Mouse (Mus musculus) cerebellum, postnatal 36 days (tissue): ENCODE data around the gene Wnt5a.

Experiments used
- DNase-seq, 2 experiments: peaks; one replicate each; pipeline ENCODE4 v3.0.0; 2021 to 2022; ENCODE audit warnings: mixed read lengths in 2 of 2

Gene Wnt5a

GRCm38 (mm10) chr14:28504101-28505050, at the start of gene Wnt5a:
TSS of gene Wnt5a (plus strand) at chr14:28504750.
- no peak for DNase-seq

- DNase-seq, result no peak
These were observed 48.0 kb upstream of the Wnt5a start for GRCm38 (mm10) chr14:28456372-28457076.

GRCm38 (mm10) chr14:28457428-28457827, 47.1 kb upstream of the Wnt5a start:
- DNase-seq, result no peak

GRCm38 (mm10) chr14:28467956-28468355, 36.6 kb upstream of the Wnt5a start:
- no peak for DNase-seq

GRCm38 (mm10) chr14:28469696-28470095, 34.9 kb upstream of the Wnt5a start:
- DNase-seq, result no peak

- no peak for DNase-seq
These were observed 34.3 kb upstream of the Wnt5a start for GRCm38 (mm10) chr14:28470212-28470611.

GRCm38 (mm10) chr14:28475012-28475411, 29.5 kb upstream of the Wnt5a start:
- DNase-seq, result no peak

GRCm38 (mm10) chr14:28475421-28475820, 29.1 kb upstream of the Wnt5a start:
- no peak for DNase-seq

GRCm38 (mm10) chr14:28476746-28477145, 27.8 kb upstream of the Wnt5a start:
- DNase-seq, result no peak

GRCm38 (mm10) chr14:28480866-28481265, 23.7 kb upstream of the Wnt5a start:
- no peak for DNase-seq

- no peak for DNase-seq
These were observed 10.7 kb upstream of the Wnt5a start for GRCm38 (mm10) chr14:28493806-28494205.

- no peak for DNase-seq
These were observed 10.3 kb upstream of the Wnt5a start for GRCm38 (mm10) chr14:28494273-28494672.

GRCm38 (mm10) chr14:28501216-28501878, 3.2 kb upstream of the Wnt5a start:
- DNase-seq, result no peak

- no peak for DNase-seq
These were observed 1.3 kb upstream of the Wnt5a start for GRCm38 (mm10) chr14:28503276-28503675.

- DNase-seq, result peak in 1 of 2 experiments; percentile 11
These were observed 568 bp downstream of the Wnt5a start for GRCm38 (mm10) chr14:28505051-28505585.

- DNase-seq, result peak; percentile 17 to 32
These were observed 1.2 kb downstream of the Wnt5a start for GRCm38 (mm10) chr14:28505586-28506375.

GRCm38 (mm10) chr14:28506376-28506831, 1.9 kb downstream of the Wnt5a start:
- DNase-seq, result peak in 1 of 2 experiments; percentile 14

GRCm38 (mm10) chr14:28507011-28507410, 2.5 kb downstream of the Wnt5a start:
- DNase-seq, result no peak

- DNase-seq, result peak; percentile 57 to 65
These were observed 2.9 kb downstream of the Wnt5a start for GRCm38 (mm10) chr14:28507471-28507870.

GRCm38 (mm10) chr14:28508288-28509258, 4.0 kb downstream of the Wnt5a start:
- DNase-seq, result no peak
